Mouse (Mus musculus) limb, embryonic 13.5 days (tissue): ENCODE measurements around the gene Erbb3. TPM values are rescaled to one million over a fixed set of nuclear protein-coding genes. Genes with fewer than 3 reads are reported as not detected.

ENCODE experiments used
- ATAC-seq: fragments of 200-750 bp; cut with Nextera tagmentation; 2 replicates; pipeline ENCODE4 v1.8.0; 2017; ENCODE audit warnings: low read depth, moderate number of reproducible peaks, moderate TSS enrichment; ENCODE audit not compliant: low FRiP score
- H3K27ac ChIP-seq: fragments of 300-500 bp; sonication (generic); 2 replicates; pipeline ENCODE4 v1.5.1; 2015; ENCODE audit warnings: inconsistent platforms, mild to moderate bottlenecking, moderate library complexity
- H3K27me3 ChIP-seq: fragments of 300-500 bp; sonication (generic); 2 replicates; pipeline ENCODE4 v1.6.1; 2015; ENCODE audit warnings: mild to moderate bottlenecking, inconsistent platforms
- H3K36me3 ChIP-seq: fragments of 300-500 bp; sonication (generic); 2 replicates; pipeline ENCODE4 v1.6.1; 2015; ENCODE audit warnings: inconsistent platforms, mild to moderate bottlenecking, moderate library complexity
- H3K4me1 ChIP-seq: fragments of 300-500 bp; sonication (generic); 2 replicates; pipeline ENCODE4 v1.6.1; 2015; ENCODE audit warnings: inconsistent platforms
- H3K4me2 ChIP-seq: fragments of 300-500 bp; sonication (generic); replicated peaks from 2 replicates; pipeline ENCODE4 v1.6.1; 2015; ENCODE audit warnings: inconsistent platforms, mild to moderate bottlenecking, moderate library complexity
- H3K4me3 ChIP-seq: fragments of 300-500 bp; sonication (generic); 2 replicates; pipeline ENCODE4 v1.5.1; 2015; ENCODE audit warnings: moderate library complexity, mild to moderate bottlenecking, inconsistent platforms
- H3K9ac ChIP-seq: fragments of 300-500 bp; sonication (generic); 2 replicates; pipeline ENCODE4 v1.6.1; 2015; ENCODE audit warnings: mild to moderate bottlenecking, inconsistent platforms
- H3K9me3 ChIP-seq: fragments of 300-500 bp; sonication (generic); 2 replicates; pipeline ENCODE4 v1.6.1; 2016; ENCODE audit warnings: inconsistent platforms
- WGBS: fragments of 180-500 bp; shearing (Covaris S2); methylation state at CpG from one replicate; pipeline ENCODE4 v1.1.7; 2015; 5-methylcytosine and 5-hydroxymethylcytosine counted together
- polyA plus RNA-seq: library from polyadenylated mRNA; unstranded; fragments of >200 nt; fragmentation: Nextera tagmentation; extraction: Ambion mirVana; gene quantifications from 2 replicates; pipeline ENCODE4 v1.2.1, GENCODE M21; 2015

The Erbb3 gene
- polyA plus RNA-seq, 1 experiment from 2014 or later: 17.5 TPM

DNA sequence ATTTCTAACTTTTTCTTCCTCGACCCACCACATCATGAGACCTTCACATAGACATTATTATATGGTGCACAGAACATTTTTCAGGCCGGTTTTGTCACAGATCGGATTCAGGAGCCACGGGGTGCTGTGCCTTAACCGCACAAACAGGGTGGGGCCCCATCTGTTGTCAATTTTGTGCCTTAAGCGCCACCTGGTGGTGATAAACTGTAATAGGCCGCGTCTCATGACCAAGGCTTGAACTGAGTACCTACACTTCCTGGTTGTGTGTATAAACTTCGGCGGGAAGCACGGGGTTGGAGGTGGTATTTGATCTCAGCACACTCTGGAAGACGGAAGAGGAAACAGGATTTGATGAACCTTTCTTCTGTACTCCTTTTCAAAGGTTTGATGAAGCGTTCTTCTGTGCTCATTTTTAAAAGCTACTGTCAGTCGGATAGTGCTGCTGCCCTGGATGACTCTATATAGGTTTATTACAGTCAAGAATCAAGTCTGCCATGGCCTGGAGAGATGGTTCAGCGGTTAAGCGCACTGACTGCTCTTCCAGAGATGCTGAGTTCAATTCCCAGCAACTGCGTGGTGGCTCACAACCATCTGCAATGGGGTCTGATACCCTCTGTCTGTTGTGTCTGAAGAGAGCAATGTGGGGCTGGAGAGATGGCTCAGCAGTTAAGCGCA lies 53.0 kb downstream of the Erbb3 start:
- Histone ChIP-seq H3K9me3 (no peaks in the 10 kb centered on the region), H3K36me3 (peaks cover 6% of the 10 kb centered on the region; the same call in 1 of the 2 replicates), H3K27ac (peak overlapping the region; percentile 70; the same call in 1 of the 2 replicates), H3K4me1 (peaks cover 9% of the 10 kb centered on the region; the same call in 1 of the 2 replicates), H3K27me3 (no peaks in the 10 kb centered on the region), H3K4me2 (peak overlapping the region; percentile 56), H3K4me3 (peak overlapping the region; percentile 21), H3K9ac (0 out of 2 replicates have a peak overlapping the region, but pooled peaks have one; percentile 25)
- peak; percentile 89 for ATAC-seq
- WGBS: 14% methylated on average over 18 of the region's 18 CpGs

DNA sequence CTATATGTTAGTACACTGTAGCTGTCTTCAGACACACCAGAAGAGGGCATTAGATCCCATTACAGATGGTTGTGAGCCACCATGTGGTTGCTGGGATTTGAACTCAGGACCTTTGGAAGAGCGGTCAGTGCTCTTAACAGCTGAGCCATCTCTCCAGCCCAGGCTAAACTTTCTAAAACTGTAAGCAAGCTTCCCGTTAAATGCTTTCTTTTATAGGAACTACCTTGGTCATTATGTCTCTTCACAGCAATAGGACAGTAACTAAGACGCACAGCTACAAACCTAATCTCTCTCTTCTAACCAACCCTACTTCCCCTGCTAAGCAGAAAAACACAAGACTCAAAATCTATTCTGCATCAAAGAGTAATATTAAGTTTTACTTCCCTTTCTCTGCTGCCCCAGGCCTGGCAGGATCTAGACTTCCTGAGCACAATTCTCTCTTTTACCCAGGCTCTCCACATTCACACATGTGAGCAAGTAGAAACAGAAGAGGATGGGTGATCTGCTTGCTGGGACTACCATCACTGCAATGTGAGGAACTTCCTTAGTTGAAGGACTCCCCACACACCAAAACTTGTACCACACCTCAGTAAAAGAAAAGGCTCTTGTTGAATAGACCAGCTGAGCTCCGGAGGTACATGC lies 53.7 kb downstream of the Erbb3 start:
- WGBS: 71% methylated on average over 4 of the region's 4 CpGs
- H3K4me3 ChIP-seq: peak overlapping the region; percentile 21
- no peak overlapping the region for H3K9ac ChIP-seq
- H3K4me1 ChIP-seq: peaks cover 9% of the 10 kb centered on the region; the same call in 1 of the 2 replicates
- H3K27me3 ChIP-seq: no peaks in the 10 kb centered on the region
- peak overlapping the region; percentile 56 for H3K4me2 ChIP-seq
- no peaks in the 10 kb centered on the region for H3K9me3 ChIP-seq
- no peak; the same call in 1 of the 2 replicates for ATAC-seq
- H3K27ac ChIP-seq: peak overlapping the region; percentile 70; the same call in 1 of the 2 replicates
- no peaks in the 10 kb centered on the region for H3K36me3 ChIP-seq

DNA sequence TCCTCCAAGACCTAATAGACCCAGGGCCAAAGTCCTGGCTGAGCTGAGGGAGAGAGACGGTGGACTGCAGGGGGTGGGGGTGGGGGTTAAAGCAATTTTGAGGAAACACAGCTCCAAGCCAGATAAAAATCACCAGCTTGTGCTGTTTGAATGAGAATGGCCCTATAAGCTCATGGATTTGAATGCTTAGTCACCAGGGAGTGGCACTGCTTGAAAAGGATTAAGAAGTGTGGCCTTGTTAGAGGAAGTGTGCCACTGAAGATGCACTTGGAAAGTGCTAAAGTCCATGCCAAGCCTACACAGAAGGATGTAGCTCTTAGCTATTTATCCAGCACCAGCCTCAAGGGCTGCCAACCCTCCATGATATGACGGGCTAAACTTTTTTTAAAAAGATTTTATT lies 54.2 kb downstream of the Erbb3 start:
- ATAC-seq: no peak
- Histone ChIP-seq H3K4me3 (no peak overlapping the region), H3K27me3 (no peaks in the 10 kb centered on the region), H3K27ac (no peak overlapping the region), H3K4me2 (no peak overlapping the region), H3K4me1 (peaks cover 9% of the 10 kb centered on the region; the same call in 1 of the 2 replicates), H3K9ac (no peak overlapping the region), H3K9me3 (no peaks in the 10 kb centered on the region), H3K36me3 (no peaks in the 10 kb centered on the region)
- WGBS: 87% methylated on average over 2 of the region's 2 CpGs

DNA sequence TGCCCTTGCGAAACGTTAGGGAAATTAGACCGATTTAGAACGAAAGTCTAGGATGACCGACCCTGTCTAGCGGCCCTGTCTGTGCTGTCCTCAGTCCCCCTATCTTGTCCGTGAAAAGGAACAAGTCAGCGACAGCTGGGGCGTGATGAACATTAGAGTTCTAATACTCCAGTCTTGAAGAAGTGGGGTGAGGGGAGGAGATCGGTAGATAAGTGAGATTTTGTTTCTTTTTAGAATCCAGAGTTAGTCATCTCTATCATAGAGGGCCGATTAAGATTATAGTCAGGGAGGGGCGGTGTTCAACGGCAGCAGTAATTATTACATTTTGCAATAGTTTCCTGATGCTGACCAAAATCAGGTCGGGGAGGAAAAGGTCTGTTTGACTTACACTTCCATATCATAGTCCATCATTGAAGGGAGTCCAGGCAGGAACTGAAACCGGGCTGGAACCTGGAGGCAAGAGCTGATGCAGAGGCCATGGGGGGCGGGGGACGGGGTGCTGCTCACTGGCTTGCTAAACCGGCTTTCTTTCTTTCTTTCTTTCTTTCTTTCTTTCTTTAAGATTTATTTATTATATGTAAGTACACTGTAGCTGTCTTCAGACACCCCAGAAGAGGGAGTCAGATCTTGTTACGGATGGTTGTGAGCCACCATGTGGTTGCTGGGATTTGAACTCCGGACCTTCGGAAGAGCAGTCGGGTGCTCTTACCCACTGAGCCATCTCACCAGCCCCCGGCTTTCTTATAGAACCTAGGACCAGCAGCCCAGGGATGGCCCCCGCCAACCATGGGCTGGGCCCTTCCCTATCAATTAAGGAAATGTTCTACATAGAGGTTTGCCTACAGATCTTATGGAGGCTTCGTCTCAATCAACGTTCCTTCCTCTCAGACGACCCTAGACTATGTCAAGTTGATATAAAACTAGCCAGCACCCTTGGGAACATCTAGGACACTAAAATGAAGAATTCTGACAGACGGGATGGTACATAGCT lies 62.8 kb downstream of the Erbb3 start:
- H3K4me3 ChIP-seq: peak overlapping the region; percentile 82
- no peak for ATAC-seq
- peaks cover 17% of the 10 kb centered on the region for H3K4me1 ChIP-seq
- peaks cover 10% of the 10 kb centered on the region; the same call in 1 of the 2 replicates for H3K36me3 ChIP-seq
- H3K9ac ChIP-seq: peak overlapping the region; percentile 31; the same call in 1 of the 2 replicates
- 33% methylated on average over 28 of the region's 28 CpGs for WGBS
- H3K27ac ChIP-seq: peak overlapping the region; percentile 45; the same call in 1 of the 2 replicates
- H3K27me3 ChIP-seq: peaks cover 32% of the 10 kb centered on the region
- H3K4me2 ChIP-seq: peak overlapping the region; percentile 99
- H3K9me3 ChIP-seq: no peaks in the 10 kb centered on the region

DNA sequence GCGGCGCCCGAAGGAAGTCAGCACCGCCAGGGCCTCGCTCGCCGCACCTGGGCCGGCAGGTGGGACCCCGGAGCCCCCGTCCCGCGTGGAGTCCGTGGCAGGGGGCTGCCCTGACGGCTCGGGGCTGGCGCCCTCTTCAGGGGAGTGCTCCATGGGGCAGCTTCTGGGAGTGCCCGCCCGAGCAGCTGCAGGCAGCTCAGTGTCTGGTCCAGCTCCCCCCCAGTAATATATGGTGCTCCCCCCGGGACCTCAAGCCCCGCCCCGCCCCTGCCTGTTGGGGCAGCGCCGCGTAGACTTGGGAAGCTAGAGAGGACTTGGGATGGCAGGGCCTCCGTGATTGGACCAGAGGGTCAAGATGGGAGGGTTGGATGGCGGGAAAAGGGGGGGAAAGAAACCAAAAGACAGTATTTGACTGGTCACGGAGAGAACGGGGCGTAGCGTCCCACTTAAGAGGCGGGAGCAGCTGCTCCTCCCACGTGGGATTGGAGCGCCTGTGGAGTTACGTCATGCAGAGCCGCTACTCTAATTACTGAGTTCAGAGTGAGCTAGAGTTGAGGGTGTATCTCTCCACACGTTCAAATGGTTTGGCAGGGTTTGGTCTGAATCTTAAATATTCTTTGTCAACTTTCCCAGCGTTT lies 63.7 kb downstream of the Erbb3 start, which contains the start of gene Esyt1:
TSS of gene Esyt1 (minus strand) at position 201 of the 638 bp plus-strand sequence.
- under 1% methylated on average over 37 of the region's 37 CpGs for WGBS
- H3K36me3 ChIP-seq: peaks cover 14% of the 10 kb centered on the region
- H3K4me1 ChIP-seq: peaks cover 17% of the 10 kb centered on the region
- peak; percentile 99 for ATAC-seq
- H3K4me3 ChIP-seq: peak within 1 kb of the TSS; percentile 82
- H3K9ac ChIP-seq: peak within 1 kb of the TSS; percentile 81
- peaks cover 32% of the 10 kb centered on the region for H3K27me3 ChIP-seq
- peak within 1 kb of the TSS; percentile 82 for H3K27ac ChIP-seq
- H3K9me3 ChIP-seq: no peaks in the 10 kb centered on the region
- peak within 1 kb of the TSS; percentile 99 for H3K4me2 ChIP-seq

DNA sequence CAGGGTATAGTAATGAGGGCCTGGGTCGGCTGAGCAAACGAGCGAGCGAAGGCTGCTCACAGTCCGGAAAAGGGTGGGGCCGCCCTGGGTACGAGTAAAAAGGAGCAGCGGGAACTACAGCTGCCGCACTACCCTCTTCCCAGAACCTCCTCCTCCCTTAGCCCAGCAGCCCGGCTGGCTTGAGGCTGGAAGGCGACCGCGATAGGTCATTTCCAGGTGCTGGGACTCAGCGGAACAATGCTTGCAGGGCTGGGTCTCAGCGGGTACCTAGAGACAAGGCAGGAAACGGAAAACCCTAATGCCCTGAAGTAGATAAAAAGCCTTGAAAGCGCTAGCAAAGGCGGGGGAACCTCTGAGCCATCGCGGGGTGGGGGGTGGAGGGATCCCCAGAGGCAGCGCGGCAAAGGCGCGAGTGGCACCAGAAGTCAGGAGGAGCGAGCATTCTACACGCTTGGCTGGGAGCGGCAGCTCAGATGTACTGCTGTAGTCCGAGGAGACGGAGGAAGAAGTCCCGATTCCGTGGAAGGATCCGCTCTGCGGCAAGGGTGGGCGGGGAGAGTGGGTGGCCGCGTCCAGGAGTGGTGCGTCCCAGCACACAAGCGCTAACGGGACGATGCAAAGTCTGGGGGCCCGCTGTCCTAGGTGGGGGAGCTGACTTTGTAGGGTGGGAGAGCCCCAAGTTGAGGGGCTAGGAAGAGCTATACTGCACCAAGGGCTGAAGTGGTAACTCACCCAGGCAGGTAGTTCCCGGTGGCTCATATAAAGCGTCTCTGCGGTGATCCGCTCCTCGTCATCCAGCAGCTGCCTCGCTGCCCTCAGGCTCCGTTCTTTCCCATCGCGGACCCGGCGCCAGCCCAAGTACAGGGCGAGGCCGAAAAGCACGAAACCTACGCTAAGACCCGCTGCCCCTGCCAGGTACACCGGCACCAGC lies 64.5 kb downstream of the Erbb3 start:
- Histone ChIP-seq H3K36me3 (peaks cover 22% of the 10 kb centered on the region), H3K4me3 (peak overlapping the region; percentile 82), H3K9ac (peak overlapping the region; percentile 81), H3K27ac (peak overlapping the region; percentile 82), H3K4me1 (peaks cover 17% of the 10 kb centered on the region), H3K9me3 (no peaks in the 10 kb centered on the region), H3K27me3 (peaks cover 32% of the 10 kb centered on the region), H3K4me2 (peak overlapping the region; percentile 99)
- under 1% methylated on average over 58 of the region's 58 CpGs for WGBS
- peak; percentile 7; the same call in 1 of the 2 replicates for ATAC-seq

DNA sequence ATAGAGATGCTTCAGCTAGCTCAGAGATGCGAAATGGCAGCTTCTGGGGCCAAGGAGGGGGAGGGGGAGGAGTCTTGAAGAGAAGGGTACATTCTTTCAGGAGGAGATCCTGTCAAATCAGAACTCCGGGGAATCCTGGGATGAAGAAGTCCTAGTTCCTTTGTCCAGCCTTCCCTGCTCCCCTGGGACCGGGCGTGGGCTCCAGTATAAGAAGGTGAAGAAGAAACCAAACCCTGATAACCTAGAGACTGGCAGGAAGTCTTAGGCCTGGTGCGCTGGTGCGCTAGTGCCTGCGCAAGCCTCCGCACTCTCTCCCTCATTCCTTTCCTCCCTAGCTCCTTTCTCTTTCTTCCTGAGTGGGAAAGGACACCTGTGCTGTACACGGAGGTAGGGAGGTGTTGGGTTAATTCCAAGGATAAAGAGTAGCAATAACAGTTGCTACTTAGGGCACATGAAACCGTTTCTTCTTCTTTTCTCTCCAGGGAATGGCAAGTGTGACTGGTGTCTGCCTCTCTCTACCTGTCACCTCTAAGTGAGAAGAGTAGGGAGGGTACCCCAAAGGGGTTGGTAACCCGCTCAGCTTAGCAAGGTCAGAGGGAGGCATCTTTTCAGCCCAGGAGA lies 65.2 kb downstream of the Erbb3 start:
- Histone ChIP-seq H3K36me3 (peaks cover 25% of the 10 kb centered on the region), H3K4me3 (peak overlapping the region; percentile 82), H3K4me1 (peaks cover 17% of the 10 kb centered on the region), H3K27ac (no peak overlapping the region), H3K4me2 (peak overlapping the region; percentile 99), H3K27me3 (peaks cover 28% of the 10 kb centered on the region), H3K9me3 (no peaks in the 10 kb centered on the region), H3K9ac (peak overlapping the region; percentile 81)
- no peak for ATAC-seq
- WGBS: 9% methylated on average over 11 of the region's 11 CpGs

DNA sequence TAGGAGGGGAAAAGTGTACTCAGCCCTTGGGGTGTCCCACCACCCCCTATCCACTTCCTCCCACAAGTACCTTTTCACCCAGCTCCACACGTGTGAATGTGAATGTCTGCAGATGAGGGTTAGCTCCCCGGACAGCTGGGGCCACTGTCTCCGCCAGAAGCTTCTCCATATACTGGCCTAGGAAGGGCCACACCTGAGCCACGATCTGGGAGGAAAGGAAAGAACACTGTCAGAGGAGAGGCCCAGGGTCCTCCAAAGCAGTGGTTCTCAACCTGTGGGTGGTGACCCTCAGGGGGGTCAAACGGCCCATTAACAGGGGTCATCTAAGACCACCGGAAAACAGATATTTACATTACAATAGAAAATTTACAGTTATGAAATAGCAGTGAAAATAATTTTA lies 67.1 kb downstream of the Erbb3 start:
- Histone ChIP-seq H3K9ac (no peak overlapping the region), H3K27ac (no peak overlapping the region), H3K4me2 (no peak overlapping the region), H3K36me3 (peaks cover 38% of the 10 kb centered on the region), H3K4me1 (peaks cover 17% of the 10 kb centered on the region), H3K9me3 (no peaks in the 10 kb centered on the region), H3K4me3 (no peak overlapping the region), H3K27me3 (peaks cover 44% of the 10 kb centered on the region)
- no peak for ATAC-seq
- 74% methylated on average over 6 of the region's 6 CpGs for WGBS

DNA sequence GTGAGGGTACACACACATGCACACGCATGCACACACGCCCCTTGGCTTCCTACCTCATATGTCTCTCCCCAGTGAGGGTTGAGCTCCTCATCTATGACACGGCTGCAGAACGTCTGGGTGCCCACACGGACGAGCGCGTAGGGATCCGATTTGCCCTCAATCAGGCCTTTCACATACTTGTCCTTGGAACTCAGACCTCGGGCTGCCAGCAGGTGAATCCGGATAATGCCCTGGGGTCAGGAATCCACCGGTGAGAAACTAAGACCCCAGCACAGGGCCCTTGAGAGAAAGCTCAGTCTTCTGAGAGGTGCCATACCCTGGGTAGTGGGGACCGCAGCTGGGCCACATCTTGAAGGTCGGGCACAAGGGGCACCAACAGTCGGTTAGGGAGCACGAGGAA lies 68.9 kb downstream of the Erbb3 start:
- peaks cover 55% of the 10 kb centered on the region for H3K36me3 ChIP-seq
- no peak overlapping the region for H3K4me2 ChIP-seq
- H3K9ac ChIP-seq: no peak overlapping the region
- no peak overlapping the region for H3K27ac ChIP-seq
- H3K4me1 ChIP-seq: peaks cover 11% of the 10 kb centered on the region
- peaks cover 57% of the 10 kb centered on the region for H3K27me3 ChIP-seq
- no peak for ATAC-seq
- no peak overlapping the region for H3K4me3 ChIP-seq
- 87% methylated on average over 16 of the region's 16 CpGs for WGBS
- no peaks in the 10 kb centered on the region for H3K9me3 ChIP-seq

DNA sequence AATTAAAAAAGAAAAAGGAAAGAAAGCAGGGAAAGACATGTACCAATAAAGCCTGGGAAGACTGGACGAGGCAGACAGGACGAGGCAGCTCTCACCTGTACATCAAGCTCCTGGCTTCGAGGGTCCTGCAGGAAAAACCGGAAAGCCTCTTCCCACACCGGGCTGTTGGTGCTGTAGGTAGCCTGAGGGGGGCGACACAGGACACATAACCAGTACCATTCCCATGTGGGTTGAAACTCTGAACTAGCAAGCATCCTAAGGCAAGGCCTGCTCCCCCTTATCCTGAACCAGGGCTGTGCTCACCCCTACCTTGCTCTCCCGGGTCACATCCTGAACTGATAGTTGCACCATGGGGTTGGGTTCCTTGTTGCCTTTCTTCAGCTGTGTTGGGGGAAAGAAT lies 70.6 kb downstream of the Erbb3 start:
- Histone ChIP-seq H3K9ac (no peak overlapping the region), H3K4me3 (no peak overlapping the region), H3K27ac (no peak overlapping the region), H3K4me1 (peaks cover under 1% of the 10 kb centered on the region; the same call in 1 of the 2 replicates), H3K36me3 (peaks cover 66% of the 10 kb centered on the region), H3K27me3 (peaks cover 58% of the 10 kb centered on the region), H3K9me3 (no peaks in the 10 kb centered on the region), H3K4me2 (no peak overlapping the region)
- ATAC-seq: no peak
- WGBS: 76% methylated on average over 7 of the region's 7 CpGs
